Mouse (Mus musculus): ENCODE measurements around the gene Hdgfl3. TPM values are rescaled to one million over a fixed set of nuclear protein-coding genes. Genes with fewer than 3 reads are reported as not detected.

Hdgfl3 gene
- polyA plus RNA-seq, 1 experiment from 2014 or later, result 40.2 TPM

DNA sequence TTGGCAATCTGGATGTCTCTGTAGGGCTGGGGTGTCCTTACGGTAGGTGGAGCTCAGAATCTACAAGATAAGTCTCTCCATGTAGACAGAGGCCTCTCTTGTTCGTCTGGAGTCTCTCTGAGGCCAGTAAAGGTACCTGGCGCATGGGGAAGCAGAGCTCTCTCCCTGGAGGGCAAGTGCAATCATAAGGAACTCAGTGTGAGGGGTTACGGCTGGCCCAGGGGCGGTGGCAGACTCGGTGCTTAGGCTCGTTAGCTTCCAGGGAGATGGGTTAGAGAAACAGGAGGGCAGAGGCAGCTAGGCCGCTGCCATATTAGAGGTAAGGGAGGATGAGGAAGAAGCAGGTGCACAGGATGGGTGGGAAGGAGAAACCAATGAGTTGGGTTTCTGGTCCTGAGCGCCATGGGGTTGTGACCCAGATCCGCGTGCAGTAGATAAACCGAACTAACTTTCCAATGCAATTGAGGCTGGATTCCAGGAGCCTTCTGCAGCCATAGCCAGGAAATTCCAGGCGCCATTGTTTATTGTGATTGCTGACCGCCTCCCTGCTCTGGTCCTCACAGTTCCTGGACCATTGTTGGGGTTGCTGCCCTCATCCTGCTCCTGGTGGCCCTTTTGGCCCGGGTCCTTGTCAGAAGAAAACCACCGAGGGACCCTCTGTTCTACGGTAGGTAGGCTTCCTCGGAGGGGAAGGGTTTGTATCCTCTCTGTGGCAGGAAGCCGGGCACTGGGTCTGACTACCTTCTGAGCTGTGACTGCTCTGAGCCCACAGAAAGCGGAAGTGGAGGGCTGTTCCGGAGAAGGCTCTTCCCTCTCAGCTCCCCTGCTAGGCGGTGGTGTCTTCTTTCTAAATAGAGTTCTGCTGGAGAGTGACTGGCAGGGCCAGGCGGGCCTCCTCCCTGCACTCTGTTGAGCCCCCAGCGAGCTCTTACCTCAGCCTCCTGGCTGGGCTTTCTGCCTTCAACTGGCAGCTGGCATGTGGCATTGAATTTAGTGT lies 71.4 kb downstream of the Hdgfl3 start:
- H3K9ac ChIP-seq (ENCODE audit: low read length), result no peak overlapping the region; the same call in 1 of the 2 replicates
- H3K4me2 ChIP-seq, result no peak overlapping the region
- H3K36me3 ChIP-seq (ENCODE audit: control insufficient read depth, insufficient read depth, low read length), result no peaks in the 10 kb centered on the region
- no peak overlapping the region for H3K27ac ChIP-seq (ENCODE audit: low read depth, low read length)
- 76% methylated on average over 24 of the region's 24 CpGs for WGBS
- no peak overlapping the region for H3K4me3 ChIP-seq (ENCODE audit: low read depth, low read length)
- ATAC-seq (ENCODE audit: low FRiP score), result no peak
- DNase-seq (ENCODE audit: low spot score, missing footprints), result no peak
- peaks cover 3% of the 10 kb centered on the region; the same call in 1 of the 2 replicates for H3K4me1 ChIP-seq (ENCODE audit: control insufficient read depth, insufficient read depth, low read length)
- no peaks in the 10 kb centered on the region for H3K9me3 ChIP-seq (ENCODE audit: control insufficient read depth, low read length)
- peaks cover 2% of the 10 kb centered on the region; the same call in 1 of the 2 replicates for H3K27me3 ChIP-seq (ENCODE audit: control insufficient read depth, insufficient read depth, low read length)

DNA sequence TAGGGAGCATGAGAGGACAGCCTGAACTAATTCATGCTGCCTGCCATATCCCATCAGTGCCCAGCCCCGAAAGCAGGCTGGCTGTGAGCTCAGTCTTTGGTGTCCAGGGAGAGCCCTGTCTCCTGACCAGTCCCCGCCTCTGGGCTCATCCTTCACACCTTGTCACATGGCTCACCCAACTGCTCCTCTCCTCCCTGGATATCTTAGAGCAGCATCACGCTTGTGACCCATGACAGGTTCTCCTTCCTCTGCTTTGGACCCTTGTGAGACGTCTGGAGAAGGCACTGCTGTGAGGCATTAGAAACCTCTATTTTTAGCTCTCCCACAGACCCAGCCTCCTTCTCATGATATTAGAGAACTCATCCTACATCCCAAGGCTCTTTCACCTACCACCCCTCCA lies 72.4 kb downstream of the Hdgfl3 start:
- no peak for ATAC-seq (ENCODE audit: low FRiP score)
- Histone ChIP-seq H3K27me3 (ENCODE audit: control insufficient read depth, insufficient read depth, low read length) (peaks cover 5% of the 10 kb centered on the region; the same call in 1 of the 2 replicates), H3K27ac (ENCODE audit: low read depth, low read length) (no peak overlapping the region), H3K4me3 (ENCODE audit: low read depth, low read length) (no peak overlapping the region), H3K4me2 (no peak overlapping the region), H3K9me3 (ENCODE audit: control insufficient read depth, low read length) (no peaks in the 10 kb centered on the region), H3K4me1 (ENCODE audit: control insufficient read depth, insufficient read depth, low read length) (peaks cover 3% of the 10 kb centered on the region; the same call in 1 of the 2 replicates), H3K9ac (ENCODE audit: low read length) (no peak overlapping the region), H3K36me3 (ENCODE audit: control insufficient read depth, insufficient read depth, low read length) (no peaks in the 10 kb centered on the region)
- DNase-seq (ENCODE audit: low spot score, missing footprints), result no peak
- WGBS, result 75% methylated on average over 4 of the region's 4 CpGs

DNA sequence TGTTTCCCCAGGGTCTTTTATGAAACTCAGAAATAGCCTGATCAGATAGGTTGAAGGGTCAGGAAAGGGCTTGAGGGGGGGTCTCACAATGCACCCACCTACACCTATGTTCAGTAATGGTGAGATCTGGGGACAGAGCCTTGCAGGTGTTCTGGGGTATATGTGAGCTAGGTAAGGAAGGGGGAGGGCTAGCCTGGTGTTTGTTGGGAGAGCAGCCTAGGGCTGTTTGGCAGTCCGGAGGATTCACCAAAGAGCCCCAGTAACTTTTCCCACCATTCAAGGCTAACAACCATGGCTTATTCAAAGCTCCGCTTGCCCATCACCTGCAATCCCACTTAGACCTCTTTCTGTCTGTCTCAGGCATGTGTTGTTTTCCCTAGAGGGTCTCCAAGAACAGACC lies 72.8 kb downstream of the Hdgfl3 start:
- H3K4me2 ChIP-seq, result no peak overlapping the region
- no peak overlapping the region for H3K9ac ChIP-seq (ENCODE audit: low read length)
- peaks cover 3% of the 10 kb centered on the region; the same call in 1 of the 2 replicates for H3K4me1 ChIP-seq (ENCODE audit: control insufficient read depth, insufficient read depth, low read length)
- DNase-seq (ENCODE audit: low spot score, missing footprints) (no peak), ATAC-seq (ENCODE audit: low FRiP score) (no peak)
- H3K9me3 ChIP-seq (ENCODE audit: control insufficient read depth, low read length), result no peaks in the 10 kb centered on the region
- no peaks in the 10 kb centered on the region for H3K36me3 ChIP-seq (ENCODE audit: control insufficient read depth, insufficient read depth, low read length)
- H3K27ac ChIP-seq (ENCODE audit: low read depth, low read length), result no peak overlapping the region
- H3K4me3 ChIP-seq (ENCODE audit: low read depth, low read length), result no peak overlapping the region
- H3K27me3 ChIP-seq (ENCODE audit: control insufficient read depth, insufficient read depth, low read length), result peaks cover 5% of the 10 kb centered on the region; the same call in 1 of the 2 replicates
- WGBS, result 89% methylated on average over 2 of the region's 2 CpGs

DNA sequence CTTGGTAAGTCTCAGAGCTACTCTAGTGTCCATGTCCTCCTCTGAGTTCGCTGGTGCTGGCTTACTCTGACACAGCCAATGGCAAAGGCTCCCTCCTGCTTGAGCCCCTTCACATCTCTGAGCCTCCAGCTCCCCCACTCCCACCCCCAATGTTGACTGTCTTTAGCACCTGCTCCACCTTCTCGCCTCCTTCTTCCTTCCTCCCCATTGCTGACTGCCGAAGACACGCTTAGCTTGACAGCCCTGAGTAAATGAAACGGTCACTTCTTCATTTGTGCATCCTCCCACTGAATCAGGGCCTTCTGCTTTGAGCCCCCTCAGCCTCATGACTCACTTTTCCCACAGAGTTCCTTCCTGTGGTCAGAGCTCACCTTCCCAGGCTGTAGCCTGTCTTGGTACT lies 73.3 kb downstream of the Hdgfl3 start:
- 77% methylated on average over 5 of the region's 5 CpGs for WGBS
- Histone ChIP-seq H3K4me1 (ENCODE audit: control insufficient read depth, insufficient read depth, low read length) (peaks cover 3% of the 10 kb centered on the region; the same call in 1 of the 2 replicates), H3K36me3 (ENCODE audit: control insufficient read depth, insufficient read depth, low read length) (no peaks in the 10 kb centered on the region), H3K9me3 (ENCODE audit: control insufficient read depth, low read length) (no peaks in the 10 kb centered on the region), H3K27ac (ENCODE audit: low read depth, low read length) (no peak overlapping the region), H3K27me3 (ENCODE audit: control insufficient read depth, insufficient read depth, low read length) (peaks cover 5% of the 10 kb centered on the region; the same call in 1 of the 2 replicates), H3K9ac (ENCODE audit: low read length) (no peak overlapping the region), H3K4me3 (ENCODE audit: low read depth, low read length) (no peak overlapping the region), H3K4me2 (no peak overlapping the region)
- ATAC-seq (ENCODE audit: low FRiP score) (no peak), DNase-seq (ENCODE audit: low spot score, missing footprints) (no peak)

DNA sequence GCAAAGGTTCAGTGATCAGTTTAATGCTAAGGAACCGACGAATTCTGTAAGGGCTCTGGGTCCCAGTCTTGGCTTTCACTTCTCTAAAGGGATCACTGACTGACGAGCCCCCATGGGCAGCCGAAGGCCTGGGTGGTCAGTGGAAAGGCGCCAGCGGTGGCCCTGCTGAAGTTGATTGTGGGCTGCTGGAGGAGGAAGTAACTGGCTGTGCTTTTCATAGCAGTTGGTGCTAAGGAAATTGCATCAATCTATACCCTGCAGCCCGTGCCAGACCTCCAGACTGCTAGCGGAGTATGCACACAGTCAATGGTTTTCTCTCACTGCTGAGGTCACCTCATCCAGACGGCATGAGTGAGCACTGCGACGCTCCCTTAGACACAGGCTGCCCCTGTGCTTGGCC lies 74.2 kb downstream of the Hdgfl3 start:
- ATAC-seq (ENCODE audit: low FRiP score), result no peak
- H3K9me3 ChIP-seq (ENCODE audit: control insufficient read depth, low read length), result no peaks in the 10 kb centered on the region
- peaks cover 5% of the 10 kb centered on the region; the same call in 1 of the 2 replicates for H3K27me3 ChIP-seq (ENCODE audit: control insufficient read depth, insufficient read depth, low read length)
- 54% methylated on average over 11 of the region's 11 CpGs for WGBS
- H3K4me2 ChIP-seq, result peak overlapping the region; percentile 74
- no peak for DNase-seq (ENCODE audit: low spot score, missing footprints)
- no peak overlapping the region for H3K9ac ChIP-seq (ENCODE audit: low read length)
- no peaks in the 10 kb centered on the region for H3K36me3 ChIP-seq (ENCODE audit: control insufficient read depth, insufficient read depth, low read length)
- H3K4me3 ChIP-seq (ENCODE audit: low read depth, low read length), result no peak overlapping the region; the same call in 1 of the 2 replicates
- H3K27ac ChIP-seq (ENCODE audit: low read depth, low read length), result no peak overlapping the region
- peaks cover 3% of the 10 kb centered on the region; the same call in 1 of the 2 replicates for H3K4me1 ChIP-seq (ENCODE audit: control insufficient read depth, insufficient read depth, low read length)

DNA sequence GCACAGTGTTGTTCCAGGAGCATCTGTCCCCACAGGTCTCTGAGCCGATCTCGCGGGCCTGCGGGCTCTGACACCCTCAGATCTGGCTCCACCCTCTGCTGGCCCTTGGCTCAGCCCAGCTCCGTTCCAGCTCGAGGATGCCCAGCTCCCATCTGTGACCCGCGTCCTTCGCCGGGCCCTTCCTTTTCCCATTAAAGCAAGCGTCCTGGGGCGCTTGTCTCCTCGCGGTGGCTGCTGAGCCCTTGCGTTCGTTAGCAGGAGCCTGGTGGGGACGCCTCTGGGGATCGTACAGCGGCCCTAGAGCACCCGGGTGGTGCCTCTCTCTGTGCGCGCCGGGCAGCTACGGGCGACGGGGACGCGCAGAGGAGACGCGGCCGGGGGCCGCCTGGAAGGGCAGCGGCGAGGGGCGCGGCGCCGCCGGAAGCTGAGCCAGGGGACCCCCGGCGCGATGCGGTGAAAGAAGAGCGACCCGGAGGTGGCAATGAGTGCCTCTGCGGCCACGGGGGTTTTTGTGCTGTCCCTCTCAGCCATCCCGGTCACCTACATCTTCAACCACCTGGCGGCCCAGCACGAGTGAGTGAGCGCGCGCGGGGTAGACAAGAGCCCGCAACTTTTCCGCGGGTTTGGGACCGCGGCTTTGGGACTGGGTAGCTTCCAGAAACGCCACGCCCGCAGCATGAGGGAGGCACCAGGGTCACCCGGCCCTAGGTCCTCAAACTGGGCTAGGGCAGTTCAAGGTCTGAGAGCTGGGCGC lies 75.1 kb downstream of the Hdgfl3 start, which contains the start of gene Tm6sf1:
Tm6sf1 (plus strand) TSS at position 34 of the 754 bp plus-strand sequence.
- Histone ChIP-seq H3K9ac (ENCODE audit: low read length) (peak within 1 kb of the TSS; percentile 67), H3K36me3 (ENCODE audit: control insufficient read depth, insufficient read depth, low read length) (no peaks in the 10 kb centered on the region), H3K4me2 (peak within 1 kb of the TSS; percentile 74), H3K27ac (ENCODE audit: low read depth, low read length) (no peak within 1 kb of the TSS), H3K27me3 (ENCODE audit: control insufficient read depth, insufficient read depth, low read length) (peaks cover 5% of the 10 kb centered on the region; the same call in 1 of the 2 replicates), H3K4me3 (ENCODE audit: low read depth, low read length) (peak within 1 kb of the TSS; percentile 47), H3K9me3 (ENCODE audit: control insufficient read depth, low read length) (no peaks in the 10 kb centered on the region), H3K4me1 (ENCODE audit: control insufficient read depth, insufficient read depth, low read length) (peaks cover 3% of the 10 kb centered on the region; the same call in 1 of the 2 replicates)
- WGBS, result under 1% methylated on average over 63 of the region's 64 CpGs
- peak; percentile 96 for DNase-seq (ENCODE audit: low spot score, missing footprints)
- peak; percentile 85 for ATAC-seq (ENCODE audit: low FRiP score)

DNA sequence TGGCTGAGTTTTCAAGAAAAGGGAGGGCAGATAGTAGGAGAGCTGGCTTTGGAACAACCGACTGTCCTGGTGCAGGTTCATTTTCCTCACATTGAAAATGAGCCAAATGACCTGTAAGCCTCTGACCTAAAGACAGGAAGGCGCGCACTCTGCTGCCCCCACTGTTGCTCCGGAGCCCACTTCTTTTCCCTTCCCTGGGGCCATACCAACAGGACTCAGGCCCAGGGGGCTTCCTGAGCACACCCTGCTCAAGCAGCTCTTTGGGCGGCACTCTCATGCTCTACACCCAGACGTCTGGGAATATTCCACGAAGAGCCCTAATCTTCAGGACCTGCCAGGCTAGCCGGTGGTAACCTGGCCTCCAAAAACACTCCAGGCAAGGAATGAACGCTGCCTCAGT lies 76.0 kb downstream of the Hdgfl3 start:
- Histone ChIP-seq H3K4me2 (peak overlapping the region; percentile 74), H3K4me3 (ENCODE audit: low read depth, low read length) (no peak overlapping the region; the same call in 1 of the 2 replicates)
- DNase-seq (ENCODE audit: low spot score, missing footprints), result peak; percentile 86

DNA sequence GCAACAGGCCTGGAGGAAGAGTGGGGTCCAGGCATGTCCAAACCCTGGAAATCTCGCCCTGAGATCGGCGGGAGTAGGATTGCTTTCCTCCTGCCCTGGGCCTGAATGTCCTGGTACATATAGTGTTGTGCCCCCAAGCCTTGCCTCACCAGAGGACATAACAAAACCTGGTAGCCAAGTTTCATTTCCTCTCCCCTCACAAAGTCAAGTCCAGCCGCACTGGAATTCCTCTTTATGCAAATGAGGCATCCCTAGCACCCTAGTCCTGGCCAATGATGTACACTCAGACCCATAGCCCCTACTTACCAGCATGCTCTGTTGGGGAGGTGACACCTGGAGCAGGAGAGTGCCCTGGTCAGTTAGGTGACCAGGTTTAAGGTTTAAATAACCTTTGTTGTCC lies 78.1 kb downstream of the Hdgfl3 start:
- ATAC-seq (ENCODE audit: low FRiP score) (no peak), DNase-seq (ENCODE audit: low spot score, missing footprints) (no peak)
- H3K4me2 ChIP-seq, result no peak overlapping the region
- no peak overlapping the region for H3K27ac ChIP-seq (ENCODE audit: low read depth, low read length)
- H3K36me3 ChIP-seq (ENCODE audit: control insufficient read depth, insufficient read depth, low read length), result no peaks in the 10 kb centered on the region
- H3K9me3 ChIP-seq (ENCODE audit: control insufficient read depth, low read length), result no peaks in the 10 kb centered on the region
- peaks cover 5% of the 10 kb centered on the region; the same call in 1 of the 2 replicates for H3K27me3 ChIP-seq (ENCODE audit: control insufficient read depth, insufficient read depth, low read length)
- H3K4me3 ChIP-seq (ENCODE audit: low read depth, low read length), result no peak overlapping the region
- H3K9ac ChIP-seq (ENCODE audit: low read length), result no peak overlapping the region
- peaks cover 3% of the 10 kb centered on the region; the same call in 1 of the 2 replicates for H3K4me1 ChIP-seq (ENCODE audit: control insufficient read depth, insufficient read depth, low read length)
- 67% methylated on average over 4 of the region's 4 CpGs for WGBS

More for the DNA sequence above, 76.0 kb downstream of the Hdgfl3 start:
- ATAC-seq (ENCODE audit: low FRiP score), result no peak
- Histone ChIP-seq H3K9ac (ENCODE audit: low read length) (no peak overlapping the region), H3K27ac (ENCODE audit: low read depth, low read length) (no peak overlapping the region), H3K36me3 (ENCODE audit: control insufficient read depth, insufficient read depth, low read length) (no peaks in the 10 kb centered on the region), H3K27me3 (ENCODE audit: control insufficient read depth, insufficient read depth, low read length) (peaks cover 5% of the 10 kb centered on the region; the same call in 1 of the 2 replicates), H3K9me3 (ENCODE audit: control insufficient read depth, low read length) (no peaks in the 10 kb centered on the region), H3K4me1 (ENCODE audit: control insufficient read depth, insufficient read depth, low read length) (peaks cover 3% of the 10 kb centered on the region; the same call in 1 of the 2 replicates)
- WGBS, result 4% methylated on average over 9 of the region's 9 CpGs

Measured in midbrain, embryonic 11.5 days (tissue).